Mouse (Mus musculus) MEL-GATA-1-ER (cell line): ENCODE measurements around the gene Man2b1.

Experiments
- DNase-seq: peaks from one replicate; pipeline ENCODE4 v3.0.0-alpha.2; 2012; ENCODE audit warnings: low read depth; ENCODE audit errors: extremely low read depth

Man2b1 gene

GRCm38 (mm10) chr8:85083108-85083813 lies at the start of gene Man2b1:
Man2b1 (plus strand) TSS chr8:85083270.
- DNase-seq = peak; percentile 83

- no peak for DNase-seq
Measured at GRCm38 (mm10) chr8:85033867-85034266, 49.2 kb upstream of the Man2b1 start.

- peak; percentile 71 for DNase-seq
Measured at GRCm38 (mm10) chr8:85034764-85035163, 48.3 kb upstream of the Man2b1 start.

- DNase-seq = no peak
Measured at GRCm38 (mm10) chr8:85035165-85035727, 47.8 kb upstream of the Man2b1 start.

- peak; percentile 28 for DNase-seq
Measured at GRCm38 (mm10) chr8:85035728-85036310, 47.3 kb upstream of the Man2b1 start.

- DNase-seq = no peak
Measured at GRCm38 (mm10) chr8:85036381-85036717, 46.7 kb upstream of the Man2b1 start.

- peak; percentile 98 for DNase-seq
Measured at GRCm38 (mm10) chr8:85036718-85037365, 46.2 kb upstream of the Man2b1 start, which contains the start of gene Tnpo2. Tnpo2 (plus strand) TSS chr8:85036915.

GRCm38 (mm10) chr8:85037366-85037680 lies 45.7 kb upstream of the Man2b1 start:
- peak; percentile 42 for DNase-seq

GRCm38 (mm10) chr8:85037681-85038531 lies 45.2 kb upstream of the Man2b1 start:
- DNase-seq = peak; percentile 26

GRCm38 (mm10) chr8:85043619-85044018 lies 39.5 kb upstream of the Man2b1 start:
- DNase-seq = no peak

GRCm38 (mm10) chr8:85057367-85057766 lies 25.7 kb upstream of the Man2b1 start:
- no peak for DNase-seq

- peak; percentile 52 for DNase-seq
Measured at GRCm38 (mm10) chr8:85059879-85060616, 23.0 kb upstream of the Man2b1 start, which contains the start of gene Fbxw9. Fbxw9 (plus strand) TSS chr8:85060055.

- no peak for DNase-seq
Measured at GRCm38 (mm10) chr8:85062603-85063002, 20.5 kb upstream of the Man2b1 start.

- DNase-seq = no peak
Measured at GRCm38 (mm10) chr8:85065213-85065612, 17.9 kb upstream of the Man2b1 start.

GRCm38 (mm10) chr8:85067155-85067554 lies 15.9 kb upstream of the Man2b1 start:
- no peak for DNase-seq

GRCm38 (mm10) chr8:85067982-85068381 lies 15.1 kb upstream of the Man2b1 start, which contains the start of gene Gm5741:
Gm5741 (minus strand) TSS chr8:85067982.
- DNase-seq = no peak

- no peak for DNase-seq
Measured at GRCm38 (mm10) chr8:85071041-85071440, 12.0 kb upstream of the Man2b1 start.

GRCm38 (mm10) chr8:85071514-85072281 lies 11.4 kb upstream of the Man2b1 start, which contains the start of gene Dhps:
Dhps (plus strand) TSS chr8:85071757.
- peak; percentile 86 for DNase-seq

- no peak for DNase-seq
Measured at GRCm38 (mm10) chr8:85072364-85072929, 10.6 kb upstream of the Man2b1 start.
